Mouse (Mus musculus): Measurements from ENCODE around the gene Heyl. TPM values are rescaled to one million over a fixed set of nuclear protein-coding genes. Genes with fewer than 3 reads are reported as not detected.

Gene Heyl
- total and polyA plus RNA-seq, 2 experiments from 2014 or later, result 9.0 to 12.3 TPM

DNA sequence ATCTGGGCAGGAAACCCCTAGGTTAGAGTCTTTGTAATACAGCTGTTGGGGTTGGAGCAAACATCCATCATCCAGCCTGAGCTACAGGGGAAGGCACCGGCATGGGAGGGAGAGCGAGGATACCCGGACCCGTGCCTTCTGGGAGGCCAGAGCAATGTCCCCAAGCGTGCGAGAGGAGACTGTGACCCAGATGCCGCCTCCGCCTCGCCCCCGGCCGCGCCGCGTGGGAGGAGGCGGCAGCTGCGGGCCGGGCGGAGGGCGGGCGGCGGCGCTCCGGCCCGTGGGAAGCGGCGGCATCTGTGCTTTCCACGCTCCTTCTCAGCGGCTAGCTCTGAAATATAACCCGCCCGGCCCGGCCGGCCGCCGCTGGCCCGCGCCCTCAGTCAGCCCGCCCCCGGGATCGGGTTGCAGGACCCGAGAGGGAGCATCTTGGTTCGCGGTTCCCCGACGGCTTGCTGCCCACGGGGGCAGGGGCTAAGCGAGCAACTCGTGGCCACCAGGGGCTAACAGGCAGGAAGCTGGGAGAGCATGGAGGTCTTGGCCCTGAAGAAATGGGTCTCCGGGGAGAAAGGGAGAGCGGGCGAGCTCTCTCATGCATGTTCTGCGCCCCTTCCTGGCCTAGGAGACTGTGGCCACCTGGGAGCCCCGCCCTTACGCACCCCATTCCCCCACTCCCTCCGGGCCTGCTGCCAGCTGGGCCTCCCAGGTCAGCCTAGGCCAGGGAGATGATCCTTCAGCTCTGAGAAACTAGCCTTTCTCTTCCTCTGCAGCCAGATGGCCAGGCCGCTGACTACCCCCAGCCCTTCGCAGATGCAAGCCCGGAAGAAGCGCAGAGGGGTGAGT, 6.2 kb downstream of the Heyl start:
- H3K27me3 ChIP-seq (ENCODE audit: control insufficient read depth, insufficient read depth, low read length), result peaks cover 8% of the 10 kb centered on the region; the same call in 1 of the 2 replicates
- DNase-seq (ENCODE audit: low spot score) (no peak), ATAC-seq (ENCODE audit: insufficient read depth, low read depth) (peak; percentile 37)
- H3K4me3 ChIP-seq (ENCODE audit: low read depth, low read length), result peak overlapping the region; percentile 36
- peak overlapping the region; percentile 66 for H3K4me2 ChIP-seq (ENCODE audit: low read depth, low read length)
- H3K36me3 ChIP-seq (replicated peaks; ENCODE audit: control insufficient read depth, insufficient read depth, low read length), result no peaks in the 10 kb centered on the region
- WGBS, result 11% methylated on average over 56 of the region's 58 CpGs
- no peak for TF ChIP-seq EP300 (IDR thresholded peaks at IDR 0.05; ENCODE audit: low read depth)
- TF ChIP-seq CTCF (IDR thresholded peaks at IDR 0.05; ENCODE audit: low read depth), result peak; percentile 9; the same call in 1 of the 2 replicates
- peaks cover 12% of the 10 kb centered on the region for H3K4me1 ChIP-seq (ENCODE audit: control insufficient read depth, insufficient read depth)
- no peaks in the 10 kb centered on the region for H3K9me3 ChIP-seq (replicated peaks; ENCODE audit: control insufficient read depth, low read length)
- H3K9ac ChIP-seq (replicated peaks; ENCODE audit: low read depth, low read length), result peak overlapping the region; percentile 60
- peak overlapping the region; percentile 31 for H3K27ac ChIP-seq (ENCODE audit: low read depth)

DNA sequence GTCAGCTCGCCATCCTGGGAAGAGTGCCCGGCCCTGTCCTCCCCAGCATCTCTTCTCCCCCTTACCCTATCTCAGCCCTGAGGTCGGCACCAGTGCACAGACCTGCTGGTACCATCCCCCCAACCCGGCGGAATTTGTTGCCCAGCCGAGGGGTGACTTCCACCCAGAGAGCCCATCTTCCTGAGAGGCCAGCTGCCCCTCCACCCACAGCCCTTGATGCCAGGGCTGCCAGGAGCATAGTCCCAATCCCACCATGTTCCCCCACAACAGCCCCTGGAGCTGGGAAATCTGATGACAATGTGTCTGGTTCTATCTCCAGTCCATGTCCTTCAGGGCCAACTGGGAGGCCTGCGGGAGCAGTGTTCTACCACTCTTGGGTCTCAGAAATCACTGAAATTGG, 12.9 kb downstream of the Heyl start:
- H3K27me3 ChIP-seq (ENCODE audit: control insufficient read depth, insufficient read depth, low read length), result no peaks in the 10 kb centered on the region
- peak overlapping the region; percentile 92 for H3K27ac ChIP-seq (ENCODE audit: low read depth)
- no peak overlapping the region for H3K9ac ChIP-seq (replicated peaks; ENCODE audit: low read depth, low read length)
- H3K36me3 ChIP-seq (replicated peaks; ENCODE audit: control insufficient read depth, insufficient read depth, low read length), result no peaks in the 10 kb centered on the region
- H3K9me3 ChIP-seq (replicated peaks; ENCODE audit: control insufficient read depth, low read length), result no peaks in the 10 kb centered on the region
- H3K4me1 ChIP-seq (ENCODE audit: control insufficient read depth, insufficient read depth), result peaks cover 31% of the 10 kb centered on the region
- TF ChIP-seq EP300 (IDR thresholded peaks at IDR 0.05; ENCODE audit: low read depth) (no peak), CTCF (IDR thresholded peaks at IDR 0.05; ENCODE audit: low read depth) (no peak)
- DNase-seq (ENCODE audit: low spot score) (no peak), ATAC-seq (ENCODE audit: insufficient read depth, low read depth) (no peak)
- no peak overlapping the region for H3K4me2 ChIP-seq (ENCODE audit: low read depth, low read length)
- WGBS, result 81% methylated on average over 7 of the region's 7 CpGs
- no peak overlapping the region for H3K4me3 ChIP-seq (ENCODE audit: low read depth, low read length)

DNA sequence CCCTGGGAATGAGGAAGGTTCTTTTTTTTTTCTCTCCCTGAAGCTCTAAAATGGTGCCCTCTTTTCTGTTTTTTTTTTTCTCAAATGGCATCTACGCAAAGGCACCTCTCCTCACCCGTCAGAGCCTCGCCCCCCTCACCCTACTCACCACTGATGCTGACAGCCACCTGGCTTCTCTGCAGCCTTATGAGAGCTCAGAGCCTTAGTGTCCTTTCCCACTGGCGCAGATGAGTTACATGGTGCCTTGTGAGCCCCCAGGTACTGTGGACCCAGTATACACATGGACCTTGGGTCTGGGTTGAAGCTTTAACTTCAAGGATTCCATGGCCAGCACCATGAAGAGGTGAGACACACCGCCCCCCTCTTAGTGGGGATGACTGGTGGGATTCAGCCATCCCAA, 13.3 kb downstream of the Heyl start:
- no peak for DNase-seq (ENCODE audit: low spot score)
- Histone ChIP-seq H3K27ac (ENCODE audit: low read depth) (peak overlapping the region; percentile 92), H3K9ac (replicated peaks; ENCODE audit: low read depth, low read length) (no peak overlapping the region), H3K36me3 (replicated peaks; ENCODE audit: control insufficient read depth, insufficient read depth, low read length) (no peaks in the 10 kb centered on the region), H3K4me3 (ENCODE audit: low read depth, low read length) (no peak overlapping the region), H3K4me2 (ENCODE audit: low read depth, low read length) (no peak overlapping the region), H3K9me3 (replicated peaks; ENCODE audit: control insufficient read depth, low read length) (no peaks in the 10 kb centered on the region), H3K27me3 (ENCODE audit: control insufficient read depth, insufficient read depth, low read length) (no peaks in the 10 kb centered on the region), H3K4me1 (ENCODE audit: control insufficient read depth, insufficient read depth) (peaks cover 31% of the 10 kb centered on the region)
- TF ChIP-seq CTCF (IDR thresholded peaks at IDR 0.05; ENCODE audit: low read depth) (no peak), EP300 (IDR thresholded peaks at IDR 0.05; ENCODE audit: low read depth) (no peak)
- whole genome bisulfite sequencing, result 82% methylated on average over 5 of the region's 5 CpGs
- no peak for ATAC-seq (ENCODE audit: insufficient read depth, low read depth)

DNA sequence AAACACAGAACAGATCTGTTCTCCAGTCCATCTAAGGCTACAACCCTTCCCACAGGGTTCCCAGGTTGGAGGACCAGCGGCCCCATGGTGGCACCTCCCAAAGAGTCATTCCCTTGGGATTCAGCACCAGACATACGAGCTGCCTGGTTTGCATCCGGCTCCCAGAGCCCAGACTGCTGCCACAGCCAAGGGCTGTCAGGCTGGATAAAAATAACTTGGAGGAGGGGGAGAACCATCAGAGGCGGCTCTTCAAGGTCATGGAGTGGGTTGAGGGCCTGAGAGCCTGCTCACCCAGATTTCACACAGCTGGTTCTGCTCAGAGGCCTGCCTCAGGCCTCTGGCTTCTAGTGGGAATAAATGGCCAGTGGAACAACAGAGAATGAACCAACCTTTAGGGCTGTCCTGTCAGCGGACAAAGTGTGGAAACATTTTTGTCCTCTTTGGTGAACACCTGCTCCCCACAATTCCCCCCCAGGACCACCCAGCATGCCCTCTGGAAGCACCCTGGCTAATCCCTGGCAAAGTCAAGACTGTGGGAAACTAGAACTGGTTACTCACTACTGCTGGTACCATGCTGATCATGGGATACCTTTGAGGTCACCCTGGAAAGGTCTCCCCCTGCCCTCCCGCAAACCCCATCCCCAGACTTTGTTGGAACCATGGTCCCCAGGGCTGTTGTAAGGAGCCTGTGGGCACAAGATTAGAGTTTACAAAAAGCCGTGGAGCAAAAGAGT, 14.0 kb downstream of the Heyl start:
- DNase-seq (ENCODE audit: low spot score) (peak; percentile 90), ATAC-seq (ENCODE audit: insufficient read depth, low read depth) (peak; percentile 90)
- H3K9me3 ChIP-seq (replicated peaks; ENCODE audit: control insufficient read depth, low read length), result no peaks in the 10 kb centered on the region
- H3K4me2 ChIP-seq (ENCODE audit: low read depth, low read length), result no peak overlapping the region
- 0 out of 2 replicates have a peak overlapping the region, but pooled peaks have one; percentile 27 for H3K9ac ChIP-seq (replicated peaks; ENCODE audit: low read depth, low read length)
- TF ChIP-seq EP300 (IDR thresholded peaks at IDR 0.05; ENCODE audit: low read depth) (no peak), CTCF (IDR thresholded peaks at IDR 0.05; ENCODE audit: low read depth) (no peak)
- H3K4me3 ChIP-seq (ENCODE audit: low read depth, low read length), result no peak overlapping the region
- WGBS, result 31% methylated on average over 7 of the region's 7 CpGs
- peak overlapping the region; percentile 92 for H3K27ac ChIP-seq (ENCODE audit: low read depth)
- H3K27me3 ChIP-seq (ENCODE audit: control insufficient read depth, insufficient read depth, low read length), result no peaks in the 10 kb centered on the region
- peaks cover 31% of the 10 kb centered on the region for H3K4me1 ChIP-seq (ENCODE audit: control insufficient read depth, insufficient read depth)
- H3K36me3 ChIP-seq (replicated peaks; ENCODE audit: control insufficient read depth, insufficient read depth, low read length), result no peaks in the 10 kb centered on the region

DNA sequence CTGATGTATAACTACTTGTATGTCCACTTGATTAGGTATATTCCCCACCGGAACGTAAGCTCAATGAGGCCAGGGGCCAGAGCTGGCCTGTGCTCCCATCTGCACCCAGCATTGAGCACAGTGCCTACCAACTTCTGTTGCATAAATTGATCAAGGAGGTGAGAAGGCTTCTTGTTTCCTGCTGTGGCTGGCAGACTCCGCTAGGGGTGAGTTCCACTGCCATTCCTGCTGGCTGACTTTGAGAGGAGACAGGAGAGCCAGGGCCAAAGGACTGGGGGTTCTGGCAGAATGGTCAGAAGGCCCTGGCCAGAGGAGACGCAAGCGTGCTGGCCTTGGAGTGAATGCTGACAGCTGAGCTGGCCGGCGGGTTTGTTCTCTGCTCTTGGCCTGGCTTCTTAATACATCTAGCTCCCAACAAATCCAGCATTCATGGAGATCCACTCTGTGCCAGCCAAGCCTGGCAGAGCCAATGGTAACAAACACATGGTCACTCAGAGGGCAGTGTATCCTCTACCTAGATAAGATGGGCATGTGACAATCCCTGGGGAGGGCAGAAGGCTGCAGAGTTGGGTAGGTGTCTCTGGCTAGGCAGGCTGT, 15.7 kb downstream of the Heyl start:
- Histone ChIP-seq H3K36me3 (replicated peaks; ENCODE audit: control insufficient read depth, insufficient read depth, low read length) (no peaks in the 10 kb centered on the region), H3K27me3 (ENCODE audit: control insufficient read depth, insufficient read depth, low read length) (no peaks in the 10 kb centered on the region), H3K4me2 (ENCODE audit: low read depth, low read length) (no peak overlapping the region), H3K4me1 (ENCODE audit: control insufficient read depth, insufficient read depth) (peaks cover 36% of the 10 kb centered on the region), H3K4me3 (ENCODE audit: low read depth, low read length) (no peak overlapping the region), H3K27ac (ENCODE audit: low read depth) (peak overlapping the region; percentile 92), H3K9ac (replicated peaks; ENCODE audit: low read depth, low read length) (no peak overlapping the region), H3K9me3 (replicated peaks; ENCODE audit: control insufficient read depth, low read length) (no peaks in the 10 kb centered on the region)
- ATAC-seq (ENCODE audit: insufficient read depth, low read depth), result peak; percentile 37
- DNase-seq (ENCODE audit: low spot score), result no peak
- 37% methylated on average over 7 of the region's 7 CpGs for WGBS
- TF ChIP-seq EP300 (IDR thresholded peaks at IDR 0.05; ENCODE audit: low read depth), result no peak
- TF ChIP-seq CTCF (IDR thresholded peaks at IDR 0.05; ENCODE audit: low read depth), result peak; percentile 21

Data from heart, postnatal 0 days (tissue).